In the genomic region with DNA sequence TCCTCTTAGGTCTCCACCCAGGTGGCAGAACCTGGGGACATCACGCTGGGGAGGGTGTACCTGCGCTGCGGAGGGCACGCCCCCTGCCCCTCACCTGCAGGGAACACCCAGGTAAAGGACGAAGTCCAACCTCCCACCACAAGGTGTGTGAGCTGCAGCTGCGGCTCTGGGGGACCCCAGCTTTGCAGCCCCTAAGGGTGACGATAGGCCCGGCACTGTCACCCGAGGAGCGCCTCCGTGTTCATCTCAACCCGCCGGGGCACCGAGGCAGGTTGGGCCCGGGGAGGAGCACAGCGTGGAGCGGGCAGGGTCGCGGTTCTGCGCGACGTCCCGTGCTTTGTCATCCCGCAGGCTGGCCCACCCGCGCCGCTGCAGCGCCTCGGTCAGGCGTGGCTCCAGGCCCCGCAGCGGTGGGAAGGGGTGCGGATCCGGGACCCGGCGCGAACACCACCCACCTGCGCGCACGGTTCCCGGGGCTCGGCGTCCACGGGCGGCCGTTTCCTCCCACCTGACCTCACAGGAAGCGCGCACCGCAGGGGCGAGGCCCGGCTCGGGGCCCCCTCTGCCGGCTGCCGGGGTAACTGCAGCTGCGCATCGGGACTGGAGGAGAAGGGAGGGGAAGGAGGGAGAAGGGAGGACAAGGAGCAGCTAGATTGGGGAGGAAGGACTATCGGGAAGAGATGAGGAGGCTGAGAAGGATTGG, we compare ENCODE assay signal across 8 mouse cellular contexts. TPM values are rescaled to one million over a fixed set of nuclear protein-coding genes. Genes with fewer than 3 reads are reported as not detected.
DNase-seq lines count a peak whose midpoint lies in the region; ATAC-seq and TF ChIP-seq lines count a peak whose summit lies in the region.

No protein-coding gene starts in this region.

- H3ac ChIP-seq in C2C12 (ENCODE audit: control insufficient read depth, insufficient read length, low read depth): peak overlapping the region; percentile 4

- peaks cover 35% of the 10 kb centered on the region for H3K27me3 ChIP-seq in C2C12 (ENCODE audit: control insufficient read depth, insufficient read depth, insufficient read length)
- peaks cover 62% of the 10 kb centered on the region for H3K27me3 ChIP-seq in forebrain, embryonic 10.5 days (ENCODE audit: poor library complexity, severe bottlenecking)
- peaks cover 52% of the 10 kb centered on the region for H3K27me3 ChIP-seq in heart, embryonic 14.5 days (ENCODE audit: control insufficient read depth, insufficient read depth, low read length)
- H3K27me3 ChIP-seq in liver, adult 2 months (ENCODE audit: control insufficient read depth, insufficient read depth, low read length): peaks cover 2% of the 10 kb centered on the region; the same call in 1 of the 2 replicates

- no peaks in the 10 kb centered on the region for H3K9me3 ChIP-seq in forebrain, embryonic 10.5 days
- H3K9me3 ChIP-seq in heart, embryonic 14.5 days (ENCODE audit: control insufficient read depth, low read length): no peaks in the 10 kb centered on the region

- no peak for TF ChIP-seq POLR2A in liver, adult 2 months (IDR thresholded peaks at IDR 0.05; ENCODE audit: extremely low read depth, insufficient read depth, low read length)

- ATAC-seq in heart, embryonic 14.5 days (ENCODE audit: insufficient number of reproducible peaks, insufficient read depth, low FRiP score, low read depth): peak; percentile 58; the same call in 1 of the 2 replicates

- H3K4me2 ChIP-seq in heart, embryonic 14.5 days (ENCODE audit: low read length): peak overlapping the region; percentile 87

- no peaks in the 10 kb centered on the region for H3K79me3 ChIP-seq in C2C12 (ENCODE audit: low read depth)

- under 1% methylated on average over 57 of the region's 57 CpGs for WGBS in forebrain, embryonic 10.5 days
- WGBS in heart, embryonic 14.5 days: under 1% methylated on average over 57 of the region's 57 CpGs
- 1% methylated on average over 57 of the region's 57 CpGs for WGBS in liver, adult 2 months

- H3K79me2 ChIP-seq in C2C12 (ENCODE audit: control insufficient read depth, insufficient read depth): no peaks in the 10 kb centered on the region
- no peaks in the 10 kb centered on the region for H3K79me2 ChIP-seq in liver, adult 2 months (ENCODE audit: control insufficient read depth, insufficient read depth, low read length)

- peak overlapping the region; percentile 14 for H3K4me3 ChIP-seq in C2C12 (ENCODE audit: insufficient read depth, poor library complexity, severe bottlenecking)
- peak overlapping the region; percentile 72 for H3K4me3 ChIP-seq in forebrain, embryonic 10.5 days
- H3K4me3 ChIP-seq in heart, embryonic 14.5 days (ENCODE audit: control insufficient read depth in 1 of 2, insufficient read depth in 1 of 2, low read depth in 1 of 2, low read length in 2 of 2): peak overlapping the region; percentile 54 to 62
- peak overlapping the region; percentile 68 for H3K4me3 ChIP-seq in liver, adult 2 months (ENCODE audit: insufficient read depth, low read depth, low read length)

- H3K36me3 ChIP-seq in C2C12 (ENCODE audit: control insufficient read depth, insufficient read depth): no peaks in the 10 kb centered on the region
- H3K36me3 ChIP-seq in forebrain, embryonic 10.5 days (replicated peaks): no peaks in the 10 kb centered on the region
- no peaks in the 10 kb centered on the region for H3K36me3 ChIP-seq in heart, embryonic 14.5 days (ENCODE audit: control insufficient read depth, insufficient read depth, low read length)
- H3K36me3 ChIP-seq in liver, adult 2 months (ENCODE audit: control insufficient read depth, insufficient read depth, low read length): no peaks in the 10 kb centered on the region

- peak; percentile 45 for TF ChIP-seq CTCF in C2C12 (IDR thresholded peaks at IDR 0.05; ENCODE audit: control insufficient read depth, insufficient read depth, insufficient read length)
- peak; percentile 77 for TF ChIP-seq CTCF in liver, adult 2 months (IDR thresholded peaks at IDR 0.05; ENCODE audit: low read depth, low read length)

- DNase-seq in brain, embryonic 18.5 days (ENCODE audit: low read depth, low spot score): peak; percentile 52
- DNase-seq in forebrain, embryonic 10.5 days (ENCODE audit: extremely low spot score, low spot score): peak; percentile 83
- peak; percentile 91 for DNase-seq in kidney, postnatal 10 days
- peak; percentile 16 for DNase-seq in liver, adult 2 months (ENCODE audit: extremely low read depth, low read depth, low spot score)
- peak; percentile 57 for DNase-seq in naive thymus-derived CD4-positive, alpha-beta T cell, adult 2 months (ENCODE audit: low read depth)
- peak; percentile 61 to 90 for DNase-seq in spleen, postnatal 4 days (ENCODE audit: low spot score in 2 of 2)

- H3K27ac ChIP-seq in forebrain, embryonic 10.5 days: peak overlapping the region; percentile 90
- no peak overlapping the region for H3K27ac ChIP-seq in heart, embryonic 14.5 days (replicated peaks in 1 of 2; ENCODE audit: control insufficient read depth in 1 of 2, insufficient read depth in 1 of 2, low read depth in 2 of 2, low read length in 2 of 2)
- H3K27ac ChIP-seq in liver, adult 2 months (replicated peaks; ENCODE audit: insufficient read depth, low read depth, low read length): no peak overlapping the region

- peak overlapping the region; percentile 69 for H3K9ac ChIP-seq in heart, embryonic 14.5 days (ENCODE audit: low read length)
- H3K9ac ChIP-seq in liver, adult 2 months (ENCODE audit: low read depth, low read length): peak overlapping the region; percentile 70

- H3K4me1 ChIP-seq in forebrain, embryonic 10.5 days: peaks cover 33% of the 10 kb centered on the region
- H3K4me1 ChIP-seq in heart, embryonic 14.5 days (ENCODE audit: control insufficient read depth in 2 of 2, insufficient read depth in 2 of 2, low read length in 2 of 2): no peaks in the 10 kb centered on the region; a peak in 1 of 4 replicates
- peaks cover 3% of the 10 kb centered on the region; the same call in 1 of the 2 replicates for H3K4me1 ChIP-seq in liver, adult 2 months (ENCODE audit: control insufficient read depth, insufficient read depth, low read length)

TF ChIP-seq in C2C12, 6 proteins besides CTCF, POLR2A, EP300 and RAD21:
- no peak for TF ChIP-seq FOSL1 (IDR thresholded peaks at IDR 0.05; ENCODE audit: insufficient read depth, low read length, poor library complexity, severe bottlenecking)

RNA-seq across cellular contexts. Expression of a gene that starts 22.2 kb away (rescaled TPM):
- not detected for polyA plus RNA-seq in C2C12 (2012; fragmentation: generic; extraction: Trizol)
- 0.24 and 1.3 TPM in 2 replicates for polyA plus RNA-seq in forebrain, embryonic 10.5 days (2016; fragmentation: Nextera tagmentation; extraction: Ambion mirVana)
- not detected in 2 replicates for polyA plus RNA-seq in heart, embryonic 14.5 days (2014; fragmentation: Nextera tagmentation; extraction: Ambion mirVana)
- not detected in 2 replicates for total RNA-seq in liver, adult 2 months (2014; rRNA removed)
- not detected in 2 replicates for polyA plus RNA-seq in liver, adult 2 months (2012; rRNA removed)

RNA-seq across cellular contexts. Expression of a gene that starts 33.1 kb away (rescaled TPM):
- 1.9 TPM for polyA plus RNA-seq in C2C12 (2012; fragmentation: generic; extraction: Trizol)
- polyA plus RNA-seq in forebrain, embryonic 10.5 days (2016; fragmentation: Nextera tagmentation; extraction: Ambion mirVana): 20.0 and 21.0 TPM in 2 replicates
- 0.66 and 1.3 TPM in 2 replicates for polyA plus RNA-seq in heart, embryonic 14.5 days (2014; fragmentation: Nextera tagmentation; extraction: Ambion mirVana)
- 2.1 and 3.6 TPM in 2 replicates for total RNA-seq in liver, adult 2 months (2014; rRNA removed)
- 3.2 and 3.9 TPM in 2 replicates for polyA plus RNA-seq in liver, adult 2 months (2012; rRNA removed)

Comparison
In these comparisons a context has a peak if more than half of its experiments do, and no peak if none do; other contexts are left out.
1. H3K4me3 ChIP-seq: peak in every context shown above with its lines; median percentile 72 in forebrain, embryonic 10.5 days; 68 in liver, adult 2 months; 58 in heart, embryonic 14.5 days; 14 in C2C12.
2. DNase-seq: peak in every context shown above with its lines; median percentile 91 in kidney, postnatal 10 days; 83 in forebrain, embryonic 10.5 days; 76 in spleen, postnatal 4 days; 57 in naive thymus-derived CD4-positive, alpha-beta T cell, adult 2 months; 52 in brain, embryonic 18.5 days; 16 in liver, adult 2 months.